In the genomic region with DNA sequence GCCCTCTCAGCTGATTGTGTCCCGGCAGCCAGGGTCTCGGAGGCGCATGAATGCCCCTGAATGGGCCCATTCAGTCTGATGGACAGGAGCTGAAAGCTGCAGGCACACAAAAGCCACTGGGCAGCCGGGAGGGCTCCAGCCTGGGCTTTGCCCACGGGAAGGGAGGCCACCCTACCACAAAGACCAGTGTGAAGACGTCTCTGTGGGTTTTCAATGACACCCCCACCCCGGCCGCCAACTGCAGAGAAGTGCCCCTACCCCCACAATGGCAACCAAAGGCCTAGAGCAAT, we compare ENCODE assay signal across 8 mouse cellular contexts. TPM values are rescaled to one million over a fixed set of nuclear protein-coding genes. Genes with fewer than 3 reads are reported as not detected.
DNase-seq lines count a peak whose midpoint lies in the region; ATAC-seq and TF ChIP-seq lines count a peak whose summit lies in the region.

No protein-coding gene starts in this region.

- peak overlapping the region; percentile 79 for H3K27ac ChIP-seq in embryonic facial prominence, embryonic 10.5 days (replicated peaks)
- peak overlapping the region; percentile 2; the same call in 1 of the 2 replicates for H3K27ac ChIP-seq in hindbrain, embryonic 16.5 days (ENCODE audit: low read depth, low read length)
- peak overlapping the region; percentile 49 for H3K27ac ChIP-seq in midbrain, embryonic 14.5 days (replicated peaks; ENCODE audit: low read depth, low read length)
- H3K27ac ChIP-seq in kidney, adult 2 months (ENCODE audit: insufficient read depth, low read depth, low read length), result no peak overlapping the region

- 16% methylated on average over 8 of the region's 8 CpGs for WGBS in embryonic facial prominence, embryonic 10.5 days
- 14% methylated on average over 8 of the region's 8 CpGs for WGBS in hindbrain, embryonic 16.5 days
- WGBS in midbrain, embryonic 14.5 days, result 6% methylated on average over 8 of the region's 8 CpGs
- WGBS in kidney, adult 2 months, result 72% methylated on average over 8 of the region's 8 CpGs

- no peak for TF ChIP-seq POLR2A in kidney, adult 2 months (IDR thresholded peaks at IDR 0.05; ENCODE audit: low read depth, low read length)

- H3K9ac ChIP-seq in hindbrain, embryonic 16.5 days (ENCODE audit: low read depth, low read length), result 0 out of 2 replicates have a peak overlapping the region, but pooled peaks have one; percentile 22
- no peak overlapping the region for H3K9ac ChIP-seq in midbrain, embryonic 14.5 days (replicated peaks; ENCODE audit: low read length)

- H3K4me2 ChIP-seq in hindbrain, embryonic 16.5 days (ENCODE audit: low read length), result no peak overlapping the region
- H3K4me2 ChIP-seq in midbrain, embryonic 14.5 days (ENCODE audit: low read length), result no peak overlapping the region

- no peak for TF ChIP-seq CTCF in kidney, adult 2 months (conservative IDR thresholded peaks at IDR 0.05; ENCODE audit: insufficient read depth, insufficient read length, low read depth, low read length)

- 0 out of 2 replicates have a peak overlapping the region, but pooled peaks have one; percentile 21 for H3K4me3 ChIP-seq in embryonic facial prominence, embryonic 10.5 days
- H3K4me3 ChIP-seq in hindbrain, embryonic 16.5 days (ENCODE audit: low read length), result no peak overlapping the region
- H3K4me3 ChIP-seq in midbrain, embryonic 14.5 days (replicated peaks; ENCODE audit: low read depth, low read length), result no peak overlapping the region
- H3K4me3 ChIP-seq in kidney, adult 2 months (ENCODE audit: insufficient read depth, low read depth, low read length), result no peak overlapping the region

- H3K9me3 ChIP-seq in embryonic facial prominence, embryonic 10.5 days, result peaks cover 4% of the 10 kb centered on the region; the same call in 1 of the 2 replicates
- H3K9me3 ChIP-seq in hindbrain, embryonic 16.5 days (ENCODE audit: control insufficient read depth, low read length), result no peaks in the 10 kb centered on the region
- no peaks in the 10 kb centered on the region for H3K9me3 ChIP-seq in midbrain, embryonic 14.5 days (ENCODE audit: control insufficient read depth, low read length)

- peaks cover 10% of the 10 kb centered on the region for H3K36me3 ChIP-seq in embryonic facial prominence, embryonic 10.5 days (replicated peaks)
- no peaks in the 10 kb centered on the region for H3K36me3 ChIP-seq in hindbrain, embryonic 16.5 days (ENCODE audit: control insufficient read depth, insufficient read depth, low read length)
- H3K36me3 ChIP-seq in midbrain, embryonic 14.5 days (ENCODE audit: control insufficient read depth, insufficient read depth, low read length), result no peaks in the 10 kb centered on the region
- no peaks in the 10 kb centered on the region for H3K36me3 ChIP-seq in kidney, adult 2 months (ENCODE audit: control insufficient read depth, insufficient read depth, low read length)

- peak; percentile 90 for ATAC-seq in hindbrain, embryonic 16.5 days
- peak; percentile 76 for ATAC-seq in midbrain, embryonic 14.5 days (ENCODE audit: low FRiP score, low TSS enrichment)
- no peak for ATAC-seq in inflammation-experienced regulatory T-cells, adult 6 months

- no peaks in the 10 kb centered on the region for H3K27me3 ChIP-seq in embryonic facial prominence, embryonic 10.5 days (replicated peaks; ENCODE audit: low read depth, poor library complexity, severe bottlenecking)
- H3K27me3 ChIP-seq in hindbrain, embryonic 16.5 days (replicated peaks; ENCODE audit: control insufficient read depth, insufficient read depth, low read length), result no peaks in the 10 kb centered on the region
- no peaks in the 10 kb centered on the region for H3K27me3 ChIP-seq in midbrain, embryonic 14.5 days (ENCODE audit: control insufficient read depth, insufficient read depth, low read length)
- H3K27me3 ChIP-seq in kidney, adult 2 months (replicated peaks; ENCODE audit: control insufficient read depth, insufficient read depth, low read length), result no peaks in the 10 kb centered on the region

- DNase-seq in cerebellum, adult 18-20 months, result peak; percentile 8 to 17
- peak; percentile 68 for DNase-seq in embryonic facial prominence, embryonic 10.5 days (ENCODE audit: low spot score)
- peak; percentile 80 for DNase-seq in midbrain, embryonic 14.5 days
- DNase-seq in spleen, adult 18-20 months, result no peak
- no peak for DNase-seq in testis, postnatal 10 days (ENCODE audit: low spot score)
- DNase-seq in kidney, adult 2 months, result no peak

- H3K4me1 ChIP-seq in embryonic facial prominence, embryonic 10.5 days, result peaks cover 64% of the 10 kb centered on the region
- H3K4me1 ChIP-seq in hindbrain, embryonic 16.5 days (ENCODE audit: control insufficient read depth, insufficient read depth, low read depth, low read length), result peaks cover 17% of the 10 kb centered on the region
- peaks cover 25% of the 10 kb centered on the region for H3K4me1 ChIP-seq in midbrain, embryonic 14.5 days (ENCODE audit: control insufficient read depth, insufficient read depth, low read length)
- H3K4me1 ChIP-seq in kidney, adult 2 months (ENCODE audit: control insufficient read depth, insufficient read depth, low read length), result 0 out of 2 replicates have a peak, but pooled peaks cover 4% of the 10 kb centered on the region

RNA-seq across cellular contexts. Expression of a gene that starts 58.5 kb away (rescaled TPM):
- 34.8 and 37.1 TPM in 2 replicates for polyA plus RNA-seq in embryonic facial prominence, embryonic 10.5 days (2016; fragmentation: Nextera tagmentation; extraction: Ambion mirVana)
- 6.3 and 8.1 TPM in 2 replicates for polyA plus RNA-seq in hindbrain, embryonic 16.5 days (2015; fragmentation: Nextera tagmentation; extraction: Ambion mirVana)
- 4.1 and 7.8 TPM in 2 replicates for polyA plus RNA-seq in midbrain, embryonic 14.5 days (2014; fragmentation: Nextera tagmentation; extraction: Ambion mirVana)
- 1 to 10 TPM in 1 of 3 experiments, under 1 TPM in 2; 0.24 to 1.2 (median 0.78) TPM for polyA plus RNA-seq in inflammation-experienced regulatory T-cells, adult 6 months (2017; shearing (Covaris generic))
- 13.2 and 16.3 TPM in 2 replicates for polyA plus RNA-seq in kidney, adult 2 months (2012; rRNA removed)

Comparison
In these comparisons a context has a peak if more than half of its experiments do, and no peak if none do; other contexts are left out.
1. DNase-seq: peak in cerebellum, adult 18-20 months (2 of 2), embryonic facial prominence, embryonic 10.5 days (single experiment) and midbrain, embryonic 14.5 days (single experiment); none in spleen, adult 18-20 months (0 of 2), testis, postnatal 10 days (single experiment) and kidney, adult 2 months (single experiment).